Mouse (Mus musculus) right cerebral cortex, postnatal 10 days (tissue): ENCODE measurements around the gene 6430548M08Rik.

Experiments
- DNase-seq, 2 experiments: peaks; one replicate each; pipeline ENCODE4 v3.0.0; 2021; ENCODE audit warnings: low spot score in 2 of 2

Gene 6430548M08Rik

DNA sequence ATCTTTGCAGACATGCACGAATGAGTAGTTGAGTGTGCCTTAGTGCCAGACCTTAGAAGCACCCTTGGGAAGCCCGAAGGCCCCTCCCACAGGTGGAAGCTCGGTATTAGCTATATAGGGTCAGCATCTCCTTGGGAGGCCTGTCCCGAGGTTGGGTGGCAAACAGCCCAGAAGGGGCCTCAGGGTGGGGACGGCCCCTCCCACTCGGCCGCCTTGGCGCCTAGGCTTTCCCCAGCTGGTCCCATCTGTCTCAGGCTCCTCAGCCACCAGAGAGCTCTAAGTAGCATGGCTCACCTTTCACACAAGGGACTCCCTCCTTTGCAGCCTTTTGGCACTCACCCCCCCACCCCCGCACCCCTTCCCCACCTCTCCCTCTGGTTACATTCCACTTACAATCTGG is 70.4 kb downstream of the 6430548M08Rik start:
- DNase-seq, result no peak

DNA sequence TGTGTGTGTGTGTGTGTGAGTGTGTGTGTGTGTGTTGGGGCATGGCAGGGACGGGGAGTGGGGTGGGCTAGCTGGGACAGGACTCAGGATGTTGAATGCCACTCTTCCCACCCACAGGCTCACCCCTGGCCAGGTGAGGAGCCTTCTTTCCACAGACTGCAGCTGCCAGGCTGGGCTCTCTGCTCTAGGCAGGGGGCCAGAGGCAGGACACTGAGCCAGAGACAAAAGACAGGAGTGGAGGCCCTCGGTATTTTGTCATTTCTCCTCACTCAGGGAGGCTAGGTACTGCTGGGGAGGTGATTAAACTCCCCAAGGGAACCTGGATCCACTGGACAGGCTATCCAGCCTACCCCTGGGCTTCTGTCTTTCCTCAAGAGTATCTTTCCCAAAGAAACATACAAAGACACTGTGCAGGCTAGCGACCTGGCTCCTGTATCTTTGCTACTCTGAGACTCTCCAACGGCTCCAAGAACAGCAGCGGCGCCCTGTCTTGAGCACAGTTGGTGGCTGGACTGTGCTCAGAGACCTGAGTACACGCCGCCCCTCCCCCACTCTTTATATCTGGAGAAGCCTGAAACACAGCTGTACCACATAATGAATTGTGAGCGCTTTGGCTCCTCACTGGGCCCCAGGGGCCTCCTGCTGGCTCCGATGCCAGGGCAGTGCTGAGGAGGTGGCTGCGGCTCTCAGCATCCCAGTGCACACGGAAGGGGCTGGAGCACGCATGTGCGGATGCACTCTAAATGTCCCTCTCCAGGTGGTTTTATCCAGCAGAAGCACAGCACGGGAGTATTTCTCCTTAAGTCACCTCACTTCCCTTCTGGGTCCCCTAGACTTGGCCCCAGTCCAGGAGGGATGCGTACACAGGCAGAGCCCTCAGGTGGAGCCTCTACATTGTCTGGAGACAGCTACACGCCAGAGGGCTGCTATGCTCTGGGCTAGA is 71.2 kb downstream of the 6430548M08Rik start:
- DNase-seq, result peak in 1 of 2 experiments; percentile 57

DNA sequence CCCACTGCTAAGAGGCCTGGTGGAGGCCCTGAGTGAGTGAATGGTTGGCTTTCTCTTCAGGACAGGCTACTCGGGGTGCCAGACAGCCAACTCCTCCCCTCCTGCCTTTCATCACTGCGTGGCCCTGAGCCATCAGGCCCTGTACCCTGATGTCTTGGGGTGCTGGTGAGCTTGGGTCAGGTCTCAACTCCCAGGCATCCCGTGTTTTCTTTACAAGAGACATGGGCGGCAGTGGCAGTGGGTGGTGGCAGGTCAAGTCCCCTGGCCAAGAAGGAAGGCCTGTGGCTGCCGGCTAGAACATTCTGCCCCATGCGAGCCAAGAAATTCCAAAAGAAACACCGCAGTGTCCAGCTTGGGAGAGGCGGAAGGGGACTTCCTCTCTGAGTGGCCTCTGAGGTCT is 72.5 kb downstream of the 6430548M08Rik start:
- peak; percentile 49 to 56 for DNase-seq

DNA sequence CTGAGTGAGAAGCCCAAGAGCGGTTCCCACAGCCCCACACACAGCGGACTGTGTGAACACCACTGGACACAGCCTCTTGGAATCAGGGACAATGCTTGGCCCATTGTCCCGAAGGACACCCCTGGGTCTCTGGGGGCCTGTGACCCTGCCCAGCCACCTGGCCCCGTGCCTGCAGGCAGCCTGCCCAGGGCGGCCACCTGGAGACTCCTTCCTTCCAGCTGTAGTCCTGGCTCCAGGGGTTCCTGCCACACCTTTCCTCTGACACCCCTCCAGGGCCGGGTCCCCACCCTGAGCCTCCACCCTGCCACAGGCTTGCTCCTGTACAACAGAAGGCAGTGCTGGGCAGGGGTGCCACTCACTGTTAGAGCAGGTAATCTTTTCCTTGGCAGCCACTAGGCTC is 74.6 kb downstream of the 6430548M08Rik start:
- no peak for DNase-seq

DNA sequence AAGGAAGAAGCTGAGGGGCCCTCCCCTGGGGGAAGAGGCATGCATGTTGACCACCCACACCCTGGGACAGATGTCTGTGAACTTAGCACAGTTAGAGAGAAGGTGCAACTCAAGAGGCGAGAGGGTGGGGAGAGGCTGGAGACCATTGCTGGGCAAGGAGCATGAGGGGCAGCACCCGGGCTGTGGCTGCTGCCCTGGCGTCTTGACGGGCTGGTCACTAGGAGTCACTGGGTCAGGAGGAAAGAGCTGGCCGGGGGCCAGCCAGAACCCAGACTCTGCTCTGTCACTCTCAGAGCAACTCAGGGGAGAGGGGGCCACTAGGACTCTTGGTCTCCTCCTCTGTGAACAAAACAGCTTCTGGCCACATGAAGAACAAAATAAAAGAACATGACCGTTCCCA is 75.5 kb downstream of the 6430548M08Rik start:
- DNase-seq, result no peak

DNA sequence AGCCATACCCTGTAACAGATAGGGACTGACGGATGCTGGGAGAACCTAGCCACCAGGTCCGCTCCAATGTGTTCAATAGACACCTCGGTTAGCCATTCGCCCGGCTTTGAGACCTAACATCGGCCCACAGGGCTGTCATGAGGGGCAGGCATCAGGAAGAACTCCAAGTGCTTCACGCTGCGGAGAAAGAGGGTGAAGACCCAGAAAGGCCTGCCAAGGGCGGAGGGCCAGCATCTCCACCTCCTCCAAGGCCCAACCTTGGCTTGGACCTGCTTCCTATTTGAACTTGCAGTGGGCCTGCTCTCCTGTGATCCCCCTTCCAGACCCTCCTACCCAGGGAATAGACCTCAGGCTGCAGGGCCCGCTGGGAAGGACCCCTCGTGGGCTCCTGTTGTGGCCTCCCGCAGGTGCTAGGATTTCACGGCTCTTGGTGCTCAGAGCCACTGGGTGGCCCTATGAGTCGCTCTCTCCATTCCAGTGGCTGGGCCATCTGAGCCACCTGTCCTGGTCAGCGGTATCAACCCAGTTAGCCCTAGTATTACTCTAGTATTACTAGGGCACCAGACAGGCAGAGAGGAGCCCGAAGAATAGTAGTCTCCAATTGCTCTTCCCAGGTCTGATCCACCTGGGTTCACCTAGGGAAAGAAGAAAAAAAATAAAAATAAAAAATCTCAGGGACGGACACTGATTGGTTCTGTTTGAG is 76.3 kb downstream of the 6430548M08Rik start:
- no peak for DNase-seq

DNA sequence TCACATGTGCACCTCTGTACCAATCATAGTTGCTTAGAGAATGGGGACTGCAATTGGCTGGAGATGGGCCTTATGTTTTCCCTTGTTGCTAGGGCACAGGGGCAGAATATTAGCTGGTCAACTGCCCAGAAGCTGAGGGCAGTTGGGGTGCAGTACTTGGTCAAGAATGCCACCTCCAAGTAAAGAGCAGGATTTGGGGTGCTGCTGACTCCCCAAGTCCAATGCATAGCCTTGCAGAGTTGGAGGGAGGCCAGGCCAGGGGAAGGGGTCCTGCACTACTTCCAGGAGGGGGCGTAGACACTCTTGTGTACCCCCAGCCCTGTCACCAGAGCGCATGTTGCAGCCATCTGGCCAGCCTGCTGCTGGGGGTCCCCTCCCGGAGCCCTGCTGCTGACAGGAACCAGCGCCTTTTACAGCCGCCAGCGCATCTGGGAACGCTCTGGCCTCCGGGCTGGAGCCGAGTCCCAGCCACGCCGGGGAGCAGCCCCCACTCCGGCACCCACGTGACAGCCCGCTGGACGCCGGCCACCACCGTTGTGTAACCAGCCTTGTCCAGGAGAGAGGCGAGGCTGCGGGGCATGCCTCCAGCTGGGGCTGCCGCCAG is 77.0 kb downstream of the 6430548M08Rik start:
- DNase-seq, result peak; percentile 91 to 92

DNA sequence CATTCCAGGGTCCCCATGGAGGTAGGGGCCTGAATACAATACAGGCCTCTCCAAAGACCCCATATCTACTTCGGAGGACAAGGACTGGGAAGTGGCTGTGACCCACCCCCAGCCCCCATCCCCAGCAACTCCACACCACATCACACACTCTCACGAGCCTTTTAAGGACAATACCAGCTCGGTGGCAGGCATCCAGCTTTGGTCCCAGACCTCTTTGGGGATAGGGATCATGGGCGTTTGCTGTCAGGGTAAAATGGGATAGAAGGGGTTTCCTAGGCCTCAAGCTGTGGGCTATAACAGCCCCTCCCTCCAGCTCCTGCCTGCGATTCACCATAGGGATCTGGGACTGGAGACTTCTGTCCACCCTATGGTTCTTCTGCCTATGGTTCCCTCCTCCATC is 77.7 kb downstream of the 6430548M08Rik start:
- DNase-seq, result no peak

DNA sequence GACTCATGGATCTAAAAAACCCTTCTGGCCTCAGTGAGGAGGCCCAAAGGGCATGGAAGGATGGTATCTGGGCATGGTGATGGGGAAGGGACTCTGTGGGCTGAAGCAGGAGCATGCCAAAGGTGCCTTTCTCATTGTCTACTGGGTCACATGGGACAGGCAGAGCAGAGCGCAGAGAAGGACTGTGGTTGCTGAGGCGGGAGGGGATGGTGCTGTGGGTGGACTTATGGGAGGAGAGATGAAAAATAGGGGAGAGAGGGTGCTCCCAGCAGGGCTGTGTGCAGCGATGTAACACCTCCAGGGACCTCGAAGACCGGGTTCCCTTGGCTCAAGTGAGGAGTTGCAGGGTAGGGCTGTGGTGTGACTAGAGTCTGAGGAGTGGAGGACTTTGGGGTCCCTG is 78.2 kb downstream of the 6430548M08Rik start:
- DNase-seq, result no peak

DNA sequence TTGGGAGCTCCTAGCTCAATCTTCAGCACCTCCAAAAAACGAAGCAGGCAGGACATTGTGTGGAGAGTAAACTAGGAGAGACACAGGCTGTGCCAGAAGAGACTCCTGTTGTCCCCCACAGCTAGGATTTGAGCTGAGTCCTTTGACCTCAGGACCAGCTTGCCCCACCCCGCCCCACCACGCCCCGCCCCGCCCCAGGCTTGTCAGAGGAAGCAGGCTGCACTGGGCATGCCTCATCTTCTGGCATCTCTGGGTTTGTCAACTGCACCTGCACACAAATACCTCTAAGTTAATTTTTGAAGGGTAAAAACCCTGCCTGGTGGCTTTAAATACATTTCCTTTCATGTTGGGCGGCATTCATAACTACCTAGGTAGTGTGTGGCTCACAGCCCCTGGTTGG is 87.4 kb downstream of the 6430548M08Rik start:
- DNase-seq, result no peak

DNA sequence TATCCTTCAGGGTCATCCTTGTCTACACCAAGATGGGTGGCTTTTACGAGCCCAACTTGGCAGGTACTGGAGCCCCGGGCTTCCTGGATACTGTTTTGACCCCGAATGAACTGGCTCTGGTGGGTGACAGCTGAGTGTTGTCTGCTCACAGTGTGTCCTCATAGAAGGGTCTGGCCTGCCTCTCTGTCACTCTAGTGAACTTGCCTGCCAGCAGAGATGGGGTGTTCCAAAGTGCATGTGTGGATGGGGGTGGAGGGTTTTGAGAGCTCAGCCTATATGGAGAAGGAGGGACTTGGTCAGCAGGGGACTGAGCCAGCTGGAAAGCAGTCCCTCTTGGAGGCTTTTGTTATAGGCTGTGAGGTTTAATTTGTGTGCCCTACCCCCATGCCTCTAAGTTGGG is 88.6 kb downstream of the 6430548M08Rik start:
- no peak for DNase-seq

DNA sequence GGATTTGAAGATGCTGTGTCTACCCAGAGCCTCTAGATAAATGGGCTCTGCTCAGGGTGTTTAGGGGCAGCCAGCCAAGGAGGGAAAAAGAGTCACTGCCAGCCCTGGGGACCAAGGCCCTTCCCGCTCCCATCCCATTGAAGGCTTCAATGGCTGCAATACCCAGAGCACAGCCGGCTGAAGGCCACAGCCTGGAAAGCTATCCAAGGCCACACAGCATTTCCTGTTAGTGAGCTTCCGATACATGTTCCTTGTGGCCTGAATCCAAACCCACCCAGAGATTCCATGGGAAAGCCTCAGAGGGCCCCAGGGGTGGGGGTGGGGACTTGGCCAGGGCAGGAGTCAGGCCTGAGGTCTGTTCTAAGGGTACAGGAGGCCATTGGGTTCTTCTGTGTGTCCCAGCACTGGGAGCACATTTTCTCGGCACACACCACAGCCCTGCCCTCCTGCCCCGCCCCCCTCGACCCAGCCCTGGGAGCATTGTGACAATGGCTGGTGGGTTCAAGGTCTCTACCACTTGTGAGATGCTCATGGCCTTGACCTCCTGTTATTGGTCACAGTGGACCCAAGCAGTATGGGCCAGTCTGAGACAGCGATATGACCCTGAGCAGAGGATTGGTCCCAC is 90.9 kb downstream of the 6430548M08Rik start:
- DNase-seq, result peak in 1 of 2 experiments; percentile 27

DNA sequence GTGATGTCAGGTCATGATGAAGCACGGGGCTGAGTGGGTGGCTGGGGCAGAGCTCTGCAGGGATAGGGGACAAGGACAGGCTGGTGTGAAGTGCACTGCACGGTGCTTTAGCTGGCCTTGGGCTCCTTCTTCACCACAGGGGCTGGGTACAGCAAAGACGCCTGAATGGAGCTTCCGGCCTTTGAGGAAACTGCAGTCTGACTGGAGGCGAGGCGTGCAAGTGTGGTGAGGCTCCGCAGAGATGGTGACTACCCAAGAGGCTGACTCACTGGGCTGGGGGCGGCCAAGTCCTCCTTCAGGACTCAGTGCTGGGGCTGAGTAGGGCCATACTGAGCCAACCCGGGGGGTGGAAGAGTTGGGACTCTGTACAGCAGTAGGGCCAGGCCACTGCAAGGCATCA is 92.0 kb downstream of the 6430548M08Rik start:
- no peak for DNase-seq

DNA sequence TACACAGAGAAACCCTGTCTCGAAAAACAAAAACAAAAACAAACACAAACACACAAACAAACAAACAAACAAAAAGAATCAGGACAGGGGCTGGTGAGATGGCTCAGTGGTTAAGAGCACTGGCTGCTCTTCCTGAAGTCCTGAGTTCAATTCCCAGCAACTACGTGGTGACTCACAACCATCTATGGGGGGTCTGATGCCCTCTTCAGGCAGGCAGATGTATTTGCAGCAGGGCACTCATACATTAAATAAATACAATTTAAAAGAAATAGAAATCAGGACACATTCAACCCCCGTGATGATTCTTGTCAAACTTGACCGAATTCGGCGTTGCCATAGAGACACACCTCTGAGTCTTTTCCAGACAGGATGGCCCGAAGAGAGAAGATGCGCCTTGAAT is 93.4 kb downstream of the 6430548M08Rik start:
- no peak for DNase-seq

DNA sequence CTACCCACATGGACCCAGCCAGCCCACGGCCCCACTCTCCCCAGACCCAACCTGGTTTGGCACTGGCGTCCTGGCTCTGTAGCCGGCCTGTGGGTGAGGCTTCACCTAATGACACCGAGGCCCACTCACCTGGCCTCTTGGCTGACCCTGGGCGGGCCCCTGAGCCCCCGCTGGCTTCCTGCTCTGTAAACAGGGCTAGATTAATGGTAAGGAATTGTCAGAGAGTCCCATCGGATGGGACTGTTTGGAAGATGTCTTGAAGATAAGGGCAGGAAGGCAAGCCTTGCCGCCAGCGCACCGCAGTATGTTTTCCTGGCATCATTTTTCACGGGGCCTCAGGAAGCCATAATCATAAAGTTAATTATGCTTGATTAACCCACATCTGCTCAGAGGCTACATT is 94.2 kb downstream of the 6430548M08Rik start:
- DNase-seq, result no peak

DNA sequence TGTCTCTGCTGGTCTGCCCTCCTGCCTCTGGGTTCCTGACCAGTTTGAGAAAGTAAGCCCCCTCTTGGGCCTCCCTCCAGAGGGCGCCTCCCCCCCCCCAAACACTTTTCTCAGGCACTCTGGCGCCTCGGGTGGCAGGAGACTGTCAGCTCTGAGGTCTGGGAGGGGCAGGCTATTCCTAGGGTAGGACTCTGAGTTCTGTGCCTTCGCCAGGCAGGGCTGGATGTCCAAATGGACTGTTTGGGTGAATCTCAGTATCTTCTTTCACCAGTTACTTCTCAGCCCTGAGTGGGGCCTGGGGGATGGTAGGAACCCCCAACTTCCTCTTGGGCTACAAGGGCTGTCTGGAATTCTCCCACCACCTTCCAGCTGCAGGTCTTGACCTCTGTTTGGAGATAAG is 97.4 kb downstream of the 6430548M08Rik start:
- DNase-seq, result no peak

DNA sequence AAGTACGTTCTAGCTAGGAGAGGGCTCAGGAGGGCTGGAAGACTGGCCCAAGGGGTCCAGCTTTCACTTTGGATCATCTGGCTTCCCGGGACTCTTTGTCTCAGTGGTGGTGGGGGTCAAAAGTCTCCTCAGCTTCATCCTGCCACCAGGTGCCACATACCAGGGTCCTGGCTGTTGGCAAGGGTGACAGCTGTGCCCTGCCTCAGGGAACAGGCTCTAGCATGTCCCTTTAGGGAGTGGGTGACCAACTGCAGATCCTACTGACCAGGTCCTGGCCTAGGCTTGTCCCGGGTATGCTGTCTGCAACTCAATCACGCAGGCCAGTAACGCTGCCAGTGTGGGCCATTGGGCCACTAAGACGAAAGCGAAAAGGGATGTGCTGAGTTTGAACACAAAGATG is 98.6 kb downstream of the 6430548M08Rik start:
- DNase-seq, result no peak

DNA sequence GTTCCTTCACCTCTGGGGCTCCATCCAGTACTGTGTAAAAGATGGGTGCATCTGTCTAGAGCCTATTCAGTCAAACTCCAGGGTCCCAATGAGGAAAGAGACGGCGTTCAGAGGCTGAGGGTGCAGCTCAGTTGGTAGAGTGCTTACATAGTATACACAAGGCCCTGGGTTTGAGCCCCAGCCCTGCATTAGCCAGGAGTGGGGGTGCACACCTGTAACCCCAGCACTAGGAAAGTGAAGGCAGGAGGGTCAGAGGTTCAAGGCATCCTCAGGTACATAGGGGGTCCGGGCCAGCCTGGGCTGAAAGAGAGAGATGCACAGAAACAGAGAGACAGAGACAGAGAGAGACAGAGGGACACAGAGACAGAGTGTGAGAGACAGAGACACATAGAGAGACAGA is 99.3 kb downstream of the 6430548M08Rik start:
- no peak for DNase-seq

DNA sequence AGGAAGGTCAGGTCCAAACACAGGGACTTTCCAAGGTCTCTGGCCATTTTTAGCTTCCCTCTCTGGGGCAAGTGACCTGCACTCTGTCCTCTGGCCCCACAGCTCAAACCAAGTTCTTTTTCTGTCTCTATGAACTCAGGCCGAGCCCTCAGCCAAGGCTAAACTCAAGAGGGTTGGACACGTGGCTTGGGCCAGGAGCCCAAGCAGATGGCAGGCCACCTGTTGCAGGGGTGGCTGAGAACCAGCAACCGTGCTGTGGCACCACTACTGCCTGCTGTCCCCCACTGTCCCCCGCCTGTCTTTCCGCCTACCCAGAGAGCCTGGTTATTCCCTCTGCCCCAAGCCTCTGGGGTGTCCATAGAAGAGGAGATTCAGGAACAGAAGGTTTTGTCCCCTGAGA is 100.0 kb downstream of the 6430548M08Rik start:
- peak in 1 of 2 experiments; percentile 53 for DNase-seq
